22 mouse cellular contexts compared by ENCODE assay signal in genomic region chr7:78172267-78172955, GRCm38 (mm10).
DNase-seq lines count a peak whose midpoint lies in the region; ATAC-seq and TF ChIP-seq lines count a peak whose summit lies in the region.
"Had no signal": no experiment of that assay in that cellular context is flagged by ENCODE, and none has a peak within 500 bp of the region (broad histone marks: within the 10 kb centered on the region; RNA-seq: fewer than 3 reads in every experiment).

No protein-coding gene starts in this region.

- 61% methylated on average over 5 of the region's 5 CpGs for WGBS in hindbrain, postnatal 0 days
- WGBS in hindbrain, embryonic 11.5 days, result 76% methylated on average over 5 of the region's 5 CpGs
- 50% methylated on average over 5 of the region's 5 CpGs for WGBS in limb, embryonic 14.5 days
- WGBS in limb, embryonic 10.5 days, result 79% methylated on average over 5 of the region's 5 CpGs
- 53% methylated on average over 5 of the region's 5 CpGs for WGBS in neural tube, embryonic 12.5 days

- H3K36me3 ChIP-seq in hindbrain, postnatal 0 days (ENCODE audit: insufficient read depth, low read length), result no peaks in the 10 kb centered on the region
- H3K36me3 ChIP-seq in hindbrain, embryonic 11.5 days (ENCODE audit: control insufficient read depth, insufficient read depth, low read length), result no peaks in the 10 kb centered on the region
- no peaks in the 10 kb centered on the region for H3K36me3 ChIP-seq in limb, embryonic 14.5 days (ENCODE audit: control insufficient read depth, insufficient read depth, low read length)
- H3K36me3 ChIP-seq in limb, embryonic 10.5 days, result no peaks in the 10 kb centered on the region
- no peaks in the 10 kb centered on the region for H3K36me3 ChIP-seq in neural tube, embryonic 12.5 days
- H3K36me3 ChIP-seq: embryonic facial prominence, embryonic 12.5 days; forebrain, embryonic 12.5 days; heart, embryonic 10.5 days had no signal

- no peaks in the 10 kb centered on the region for H3K9me3 ChIP-seq in hindbrain, postnatal 0 days (ENCODE audit: low read length)
- H3K9me3 ChIP-seq in hindbrain, embryonic 11.5 days (ENCODE audit: control insufficient read depth, low read length), result no peaks in the 10 kb centered on the region
- no peaks in the 10 kb centered on the region for H3K9me3 ChIP-seq in limb, embryonic 14.5 days (ENCODE audit: control insufficient read depth, low read length)
- no peaks in the 10 kb centered on the region for H3K9me3 ChIP-seq in limb, embryonic 10.5 days (replicated peaks)
- no peaks in the 10 kb centered on the region for H3K9me3 ChIP-seq in neural tube, embryonic 12.5 days
- H3K9me3 ChIP-seq: embryonic facial prominence, embryonic 12.5 days; forebrain, embryonic 12.5 days; heart, embryonic 10.5 days had no signal

- no peak overlapping the region for H3K4me3 ChIP-seq in hindbrain, postnatal 0 days (ENCODE audit: low read length)
- H3K4me3 ChIP-seq in hindbrain, embryonic 11.5 days (ENCODE audit: low read depth, low read length), result no peak overlapping the region
- H3K4me3 ChIP-seq in limb, embryonic 14.5 days (replicated peaks; ENCODE audit: low read length), result no peak overlapping the region
- H3K4me3 ChIP-seq in limb, embryonic 10.5 days, result no peak overlapping the region
- H3K4me3 ChIP-seq in neural tube, embryonic 12.5 days, result no peak overlapping the region
- H3K4me3 ChIP-seq: embryonic facial prominence, embryonic 12.5 days; forebrain, embryonic 12.5 days; heart, embryonic 10.5 days had no signal

- no peak for ATAC-seq in hindbrain, postnatal 0 days
- no peak for ATAC-seq in hindbrain, embryonic 11.5 days (ENCODE audit: low FRiP score)
- peak; percentile 44; the same call in 1 of the 2 replicates for ATAC-seq in limb, embryonic 14.5 days (ENCODE audit: low FRiP score, low read depth)
- peak; percentile 53; the same call in 1 of the 2 replicates for ATAC-seq in neural tube, embryonic 12.5 days (ENCODE audit: low FRiP score, low read depth)
- ATAC-seq: forebrain, embryonic 16.5 days had no signal

- H3K4me2 ChIP-seq in hindbrain, postnatal 0 days (ENCODE audit: low read depth, low read length), result no peak overlapping the region
- no peak overlapping the region for H3K4me2 ChIP-seq in hindbrain, embryonic 11.5 days (replicated peaks; ENCODE audit: low read depth, low read length)
- no peak overlapping the region for H3K4me2 ChIP-seq in limb, embryonic 14.5 days (replicated peaks; ENCODE audit: low read depth, low read length, severe bottlenecking)
- H3K4me2 ChIP-seq in neural tube, embryonic 12.5 days (replicated peaks), result no peak overlapping the region
- H3K4me2 ChIP-seq: embryonic facial prominence, embryonic 12.5 days; forebrain, embryonic 12.5 days had no signal

- peak; percentile 23 for DNase-seq in hindbrain, postnatal 0 days (ENCODE audit: low spot score)
- no peak for DNase-seq in hindbrain, embryonic 11.5 days (ENCODE audit: low spot score)
- peak; percentile 20 for DNase-seq in limb, embryonic 14.5 days (ENCODE audit: low spot score)
- no peak for DNase-seq in limb, embryonic 10.5 days (ENCODE audit: low spot score)
- DNase-seq in brain, embryonic 14.5 days (ENCODE audit: low read depth), result peak; percentile 35
- no peak for DNase-seq in Muller cell, postnatal 12 days (ENCODE audit: inconsistent ontology term)
- no peak for DNase-seq in spleen, postnatal 10 days (ENCODE audit: low spot score in 2 of 2)
- DNase-seq: adrenal gland, adult 8-10 months; adrenal gland, postnatal 36 days; cerebellum, adult 11 months; cerebellum, adult 8-10 months; cerebellum, postnatal 14 days; embryo, embryonic 11 days; gastrocnemius, postnatal 10 days; heart, adult 18-20 months; heart, postnatal 10 days; heart, postnatal 4 days had no signal

- no peak for TF ChIP-seq POLR2A in limb, embryonic 14.5 days (IDR thresholded peaks at IDR 0.05; ENCODE audit: borderline replicate concordance, extremely low read depth, insufficient read depth, insufficient read length)
- TF ChIP-seq POLR2A in brain, embryonic 14.5 days (IDR thresholded peaks at IDR 0.05; ENCODE audit: borderline replicate concordance, extremely low read depth, insufficient read depth, insufficient read length, poor library complexity, severe bottlenecking), result no peak

- no peaks in the 10 kb centered on the region for H3K4me1 ChIP-seq in hindbrain, postnatal 0 days (ENCODE audit: insufficient read depth, low read length)
- no peaks in the 10 kb centered on the region for H3K4me1 ChIP-seq in hindbrain, embryonic 11.5 days (replicated peaks; ENCODE audit: control insufficient read depth, insufficient read depth, low read length)
- H3K4me1 ChIP-seq in limb, embryonic 14.5 days (ENCODE audit: control insufficient read depth, insufficient read depth, low read length), result no peaks in the 10 kb centered on the region
- no peaks in the 10 kb centered on the region for H3K4me1 ChIP-seq in limb, embryonic 10.5 days
- peaks cover 5% of the 10 kb centered on the region; the same call in 1 of the 2 replicates for H3K4me1 ChIP-seq in neural tube, embryonic 12.5 days
- H3K4me1 ChIP-seq: embryonic facial prominence, embryonic 12.5 days; forebrain, embryonic 12.5 days; heart, embryonic 10.5 days had no signal

- no peaks in the 10 kb centered on the region for H3K27me3 ChIP-seq in hindbrain, postnatal 0 days (ENCODE audit: insufficient read depth, low read length)
- no peaks in the 10 kb centered on the region for H3K27me3 ChIP-seq in hindbrain, embryonic 11.5 days (ENCODE audit: control insufficient read depth, insufficient read depth, low read length)
- H3K27me3 ChIP-seq in limb, embryonic 14.5 days (ENCODE audit: control insufficient read depth, insufficient read depth, low read length), result no peaks in the 10 kb centered on the region
- no peaks in the 10 kb centered on the region for H3K27me3 ChIP-seq in limb, embryonic 10.5 days (ENCODE audit: low read depth, poor library complexity, severe bottlenecking)
- H3K27me3 ChIP-seq in neural tube, embryonic 12.5 days (replicated peaks), result no peaks in the 10 kb centered on the region
- H3K27me3 ChIP-seq: embryonic facial prominence, embryonic 12.5 days; forebrain, embryonic 12.5 days had no signal

- no peak overlapping the region for H3K9ac ChIP-seq in hindbrain, postnatal 0 days (replicated peaks; ENCODE audit: low read length)
- no peak overlapping the region for H3K9ac ChIP-seq in hindbrain, embryonic 11.5 days (ENCODE audit: low read depth, low read length)
- H3K9ac ChIP-seq in limb, embryonic 14.5 days (ENCODE audit: low read depth, low read length, severe bottlenecking), result no peak overlapping the region
- H3K9ac ChIP-seq in neural tube, embryonic 12.5 days, result no peak overlapping the region
- H3K9ac ChIP-seq: embryonic facial prominence, embryonic 12.5 days; forebrain, embryonic 12.5 days had no signal

- H3K27ac ChIP-seq in hindbrain, postnatal 0 days, result no peak overlapping the region
- H3K27ac ChIP-seq in hindbrain, embryonic 11.5 days (ENCODE audit: low read depth, low read length), result no peak overlapping the region
- no peak overlapping the region for H3K27ac ChIP-seq in limb, embryonic 14.5 days (replicated peaks; ENCODE audit: low read depth, low read length)
- no peak overlapping the region for H3K27ac ChIP-seq in limb, embryonic 10.5 days
- H3K27ac ChIP-seq in neural tube, embryonic 12.5 days, result no peak overlapping the region
- H3K27ac ChIP-seq: embryonic facial prominence, embryonic 12.5 days; forebrain, embryonic 12.5 days; heart, embryonic 10.5 days had no signal

- no peak for TF ChIP-seq CTCF in hindbrain, postnatal 0 days (IDR thresholded peaks at IDR 0.05; ENCODE audit: low read depth)
- TF ChIP-seq CTCF in brain, embryonic 14.5 days (IDR thresholded peaks at IDR 0.05; ENCODE audit: borderline replicate concordance, extremely low read depth, insufficient read depth, insufficient read length), result no peak

Comparison
In these comparisons a context has a peak if more than half of its experiments do, and no peak if none do; other contexts are left out.
1. DNase-seq: peak in hindbrain, postnatal 0 days (single experiment), limb, embryonic 14.5 days (single experiment) and brain, embryonic 14.5 days (single experiment); none in hindbrain, embryonic 11.5 days (single experiment), limb, embryonic 10.5 days (single experiment), Muller cell, postnatal 12 days (single experiment) and spleen, postnatal 10 days (0 of 2).
2. ATAC-seq: peak in limb, embryonic 14.5 days (single experiment) and neural tube, embryonic 12.5 days (single experiment); none in hindbrain, postnatal 0 days (single experiment) and hindbrain, embryonic 11.5 days (single experiment).